Mouse (Mus musculus): ENCODE results near the gene Phc2. TPM values are rescaled to one million over a fixed set of nuclear protein-coding genes. Genes with fewer than 3 reads are reported as not detected.

Phc2 gene
- polyA plus RNA-seq, 1 experiment = 44.6 TPM

DNA sequence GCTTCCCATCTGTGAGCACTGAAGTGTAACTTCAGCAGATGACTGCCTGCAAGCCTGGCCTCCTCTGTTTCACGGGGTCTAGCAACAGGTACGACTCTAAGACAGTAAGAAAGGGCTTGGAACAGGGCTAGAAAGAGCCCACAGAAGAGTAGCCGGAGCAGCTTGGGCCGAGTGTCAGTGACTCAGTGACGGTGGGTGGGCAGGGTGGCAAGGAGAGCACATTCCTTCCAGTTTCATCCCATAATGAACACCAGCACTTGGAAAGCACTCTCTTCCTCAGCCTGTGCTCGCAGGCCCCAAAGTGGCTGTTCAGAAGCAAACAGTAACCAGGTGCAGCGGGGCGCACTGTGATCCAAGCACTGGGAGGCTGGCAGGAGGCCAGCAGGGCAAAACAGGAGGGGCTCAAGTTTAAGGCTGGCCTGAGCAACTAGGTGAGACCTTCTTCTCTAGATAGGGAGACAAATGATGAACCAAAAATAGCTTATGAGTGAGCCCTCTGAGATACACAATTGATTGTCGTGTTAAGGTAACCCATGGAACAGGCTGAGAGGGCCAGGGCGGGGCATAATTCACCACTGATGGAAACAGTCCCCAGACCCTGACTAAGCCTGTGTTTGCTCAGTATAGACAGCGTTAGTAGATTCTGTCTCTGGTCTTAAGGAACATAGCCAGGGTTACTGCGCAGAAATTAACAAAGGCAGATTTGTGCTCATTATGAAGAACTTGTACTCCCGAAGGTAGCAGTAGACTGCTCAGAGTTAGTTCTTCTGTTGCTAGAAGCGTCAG lies 83.5 kb downstream of the Phc2 start:
- H3K4me1 ChIP-seq (ENCODE audit: control insufficient read depth, insufficient read depth, low read length) = peaks cover 6% of the 10 kb centered on the region
- 0 out of 2 replicates have a peak, but pooled peaks cover 2% of the 10 kb centered on the region for H3K36me3 ChIP-seq (ENCODE audit: control insufficient read depth, insufficient read depth, low read length)
- H3K27ac ChIP-seq (ENCODE audit: control insufficient read depth, insufficient read depth, low read depth, low read length) = no peak overlapping the region
- H3K4me3 ChIP-seq (ENCODE audit: control insufficient read depth, low read depth, low read length) = no peak overlapping the region
- no peak for TF ChIP-seq CTCF (IDR thresholded peaks at IDR 0.05; ENCODE audit: control insufficient read depth, insufficient read depth, insufficient replicate concordance, low read depth, low read length)
- no peak for TF ChIP-seq POLR2A (IDR thresholded peaks at IDR 0.05; ENCODE audit: control insufficient read depth, low read depth, low read length)
- H3K27me3 ChIP-seq (ENCODE audit: control insufficient read depth, insufficient read depth, low read length) = no peaks in the 10 kb centered on the region

DNA sequence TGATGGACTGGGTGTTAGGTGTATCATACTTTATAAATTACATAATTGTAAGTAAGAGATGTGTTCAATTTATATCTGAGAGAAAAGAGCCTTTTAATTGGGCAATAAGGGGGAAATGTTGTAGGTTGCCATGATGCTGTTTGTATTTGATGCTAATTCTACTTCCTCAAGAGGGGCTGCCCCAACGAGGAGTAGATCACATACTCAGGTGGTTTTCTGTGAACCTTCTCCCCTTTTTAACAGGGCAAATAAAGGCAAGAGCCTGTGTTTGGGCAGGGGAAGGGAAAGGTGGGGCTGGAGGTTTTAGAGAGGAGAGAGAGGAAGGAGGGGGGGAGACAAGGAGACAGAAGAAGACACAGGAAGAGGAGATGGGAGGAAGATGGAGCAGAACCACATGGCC lies 86.4 kb downstream of the Phc2 start:
- Histone ChIP-seq H3K4me3 (ENCODE audit: control insufficient read depth, low read depth, low read length) (no peak overlapping the region), H3K27me3 (ENCODE audit: control insufficient read depth, insufficient read depth, low read length) (no peaks in the 10 kb centered on the region), H3K36me3 (ENCODE audit: control insufficient read depth, insufficient read depth, low read length) (peaks cover 2% of the 10 kb centered on the region; the same call in 1 of the 2 replicates), H3K27ac (ENCODE audit: control insufficient read depth, insufficient read depth, low read depth, low read length) (no peak overlapping the region), H3K4me1 (ENCODE audit: control insufficient read depth, insufficient read depth, low read length) (no peaks in the 10 kb centered on the region)
- no peak for TF ChIP-seq CTCF (IDR thresholded peaks at IDR 0.05; ENCODE audit: control insufficient read depth, insufficient read depth, insufficient replicate concordance, low read depth, low read length)
- TF ChIP-seq POLR2A (IDR thresholded peaks at IDR 0.05; ENCODE audit: control insufficient read depth, low read depth, low read length) = no peak

DNA sequence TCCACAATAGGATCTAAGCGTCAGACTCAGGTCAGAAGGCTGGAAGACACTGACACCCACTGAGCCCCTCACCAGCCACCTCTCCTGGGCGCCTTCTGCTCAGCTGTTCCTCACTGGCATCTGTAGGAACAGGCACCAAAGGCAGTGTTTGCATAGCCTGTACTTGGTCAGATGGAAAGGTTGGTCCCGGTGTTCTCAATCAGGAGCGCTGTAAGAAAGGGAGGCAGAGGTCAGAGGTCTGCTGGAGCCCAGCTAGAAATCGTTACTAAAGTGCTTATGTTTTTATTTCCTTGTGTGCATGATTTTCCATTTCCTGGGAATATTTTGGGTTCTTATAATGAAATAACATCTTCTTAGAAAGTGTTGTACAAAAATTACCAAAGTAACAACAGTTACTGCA lies 87.4 kb downstream of the Phc2 start:
- H3K36me3 ChIP-seq (ENCODE audit: control insufficient read depth, insufficient read depth, low read length) = peaks cover 5% of the 10 kb centered on the region; the same call in 1 of the 2 replicates
- H3K27ac ChIP-seq (ENCODE audit: control insufficient read depth, insufficient read depth, low read depth, low read length) = no peak overlapping the region
- no peak overlapping the region for H3K4me3 ChIP-seq (ENCODE audit: control insufficient read depth, low read depth, low read length)
- H3K27me3 ChIP-seq (ENCODE audit: control insufficient read depth, insufficient read depth, low read length) = no peaks in the 10 kb centered on the region
- no peaks in the 10 kb centered on the region for H3K4me1 ChIP-seq (ENCODE audit: control insufficient read depth, insufficient read depth, low read length)
- no peak for TF ChIP-seq POLR2A (IDR thresholded peaks at IDR 0.05; ENCODE audit: control insufficient read depth, low read depth, low read length)
- TF ChIP-seq CTCF (IDR thresholded peaks at IDR 0.05; ENCODE audit: control insufficient read depth, insufficient read depth, insufficient replicate concordance, low read depth, low read length) = no peak

DNA sequence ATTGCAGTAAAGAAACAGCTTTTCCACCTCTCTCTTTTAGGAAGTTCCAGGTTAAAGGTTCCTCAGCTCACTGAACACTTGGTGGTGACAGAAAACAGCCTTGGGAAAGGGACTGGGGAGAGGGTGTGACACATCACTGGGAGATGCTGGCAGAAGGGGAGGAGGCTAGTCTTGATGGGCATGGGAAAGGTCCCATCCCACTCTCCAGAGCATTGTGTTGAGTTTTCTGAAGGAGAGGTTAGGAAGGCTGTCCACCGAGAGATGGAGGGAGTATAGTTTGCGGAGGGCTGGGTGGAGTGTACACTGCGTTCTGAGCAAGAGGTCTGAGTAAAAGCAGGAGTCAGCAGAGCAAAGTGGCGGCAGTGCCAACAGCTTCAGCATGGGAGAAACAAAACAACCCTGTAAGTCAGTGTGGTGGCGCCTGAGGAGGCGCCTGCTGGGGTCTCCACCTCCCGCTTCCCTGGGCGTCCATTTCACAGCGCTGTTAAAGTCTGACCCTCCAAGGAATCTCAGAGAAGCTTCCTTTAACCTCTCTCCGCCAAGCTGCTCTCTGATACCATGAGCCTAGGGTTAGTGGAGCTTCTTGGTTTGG lies 88.0 kb downstream of the Phc2 start:
- TF ChIP-seq CTCF (IDR thresholded peaks at IDR 0.05; ENCODE audit: control insufficient read depth, insufficient read depth, insufficient replicate concordance, low read depth, low read length) (no peak), POLR2A (IDR thresholded peaks at IDR 0.05; ENCODE audit: control insufficient read depth, low read depth, low read length) (no peak)
- H3K4me1 ChIP-seq (ENCODE audit: control insufficient read depth, insufficient read depth, low read length) = no peaks in the 10 kb centered on the region
- peaks cover 7% of the 10 kb centered on the region; the same call in 1 of the 2 replicates for H3K36me3 ChIP-seq (ENCODE audit: control insufficient read depth, insufficient read depth, low read length)
- H3K27me3 ChIP-seq (ENCODE audit: control insufficient read depth, insufficient read depth, low read length) = no peaks in the 10 kb centered on the region
- no peak overlapping the region for H3K4me3 ChIP-seq (ENCODE audit: control insufficient read depth, low read depth, low read length)
- H3K27ac ChIP-seq (ENCODE audit: control insufficient read depth, insufficient read depth, low read depth, low read length) = no peak overlapping the region; the same call in 1 of the 2 replicates

DNA sequence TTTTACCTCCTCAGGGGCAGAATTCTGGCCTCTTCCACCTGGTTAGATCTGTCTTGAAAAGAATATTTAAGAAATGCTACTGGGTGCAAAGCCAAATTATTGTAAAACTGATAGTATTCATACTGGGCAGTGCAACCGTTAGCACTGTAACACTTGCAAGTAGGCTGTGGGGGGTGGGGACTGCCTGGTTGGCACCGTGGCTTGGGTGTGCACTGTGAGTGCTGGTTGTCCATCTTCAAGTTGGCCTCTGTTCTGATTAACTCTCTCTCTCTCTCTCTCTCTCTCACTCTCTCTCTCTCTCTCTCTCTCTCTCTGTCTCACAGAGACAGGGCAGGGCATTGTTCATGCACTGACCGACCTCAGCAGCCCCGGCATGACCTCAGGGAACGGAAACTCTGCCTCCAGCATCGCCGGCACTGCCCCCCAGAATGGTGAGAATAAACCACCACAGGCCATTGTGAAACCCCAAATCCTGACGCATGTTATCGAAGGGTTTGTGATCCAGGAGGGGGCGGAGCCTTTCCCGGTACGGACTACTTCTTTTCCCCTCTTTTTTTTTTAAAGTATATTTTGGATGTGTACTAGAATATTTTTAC lies 88.6 kb downstream of the Phc2 start:
- TF ChIP-seq CTCF (IDR thresholded peaks at IDR 0.05; ENCODE audit: control insufficient read depth, insufficient read depth, insufficient replicate concordance, low read depth, low read length) (no peak), POLR2A (IDR thresholded peaks at IDR 0.05; ENCODE audit: control insufficient read depth, low read depth, low read length) (no peak)
- Histone ChIP-seq H3K4me3 (ENCODE audit: control insufficient read depth, low read depth, low read length) (no peak overlapping the region), H3K4me1 (ENCODE audit: control insufficient read depth, insufficient read depth, low read length) (no peaks in the 10 kb centered on the region), H3K27me3 (ENCODE audit: control insufficient read depth, insufficient read depth, low read length) (no peaks in the 10 kb centered on the region), H3K36me3 (ENCODE audit: control insufficient read depth, insufficient read depth, low read length) (peaks cover 7% of the 10 kb centered on the region; the same call in 1 of the 2 replicates), H3K27ac (ENCODE audit: control insufficient read depth, insufficient read depth, low read depth, low read length) (no peak overlapping the region)

DNA sequence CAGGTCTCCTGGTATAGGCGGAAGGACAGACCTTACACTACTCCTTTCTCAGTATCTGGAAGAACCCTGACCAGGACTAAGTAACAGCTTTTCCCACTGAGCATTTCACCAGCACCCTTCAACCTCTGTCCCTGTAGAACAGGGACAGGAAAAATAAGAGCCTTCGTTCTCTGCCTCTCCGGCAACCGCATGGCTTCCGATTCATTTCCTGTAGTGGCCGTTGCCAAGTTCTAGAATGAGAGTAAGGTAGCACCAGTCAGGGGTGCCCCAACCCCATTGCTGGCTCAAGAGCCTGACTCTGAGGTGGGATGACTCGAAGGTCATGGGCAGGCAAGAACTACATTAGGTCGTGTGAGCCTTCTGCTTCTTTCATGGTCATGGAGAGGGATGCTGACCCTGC lies 90.7 kb downstream of the Phc2 start:
- no peak overlapping the region for H3K27ac ChIP-seq (ENCODE audit: control insufficient read depth, insufficient read depth, low read depth, low read length)
- H3K36me3 ChIP-seq (ENCODE audit: control insufficient read depth, insufficient read depth, low read length) = peaks cover 12% of the 10 kb centered on the region; the same call in 1 of the 2 replicates
- TF ChIP-seq POLR2A (IDR thresholded peaks at IDR 0.05; ENCODE audit: control insufficient read depth, low read depth, low read length) (no peak), CTCF (IDR thresholded peaks at IDR 0.05; ENCODE audit: control insufficient read depth, insufficient read depth, insufficient replicate concordance, low read depth, low read length) (no peak)
- H3K27me3 ChIP-seq (ENCODE audit: control insufficient read depth, insufficient read depth, low read length) = no peaks in the 10 kb centered on the region
- no peaks in the 10 kb centered on the region for H3K4me1 ChIP-seq (ENCODE audit: control insufficient read depth, insufficient read depth, low read length)
- no peak overlapping the region for H3K4me3 ChIP-seq (ENCODE audit: control insufficient read depth, low read depth, low read length)

DNA sequence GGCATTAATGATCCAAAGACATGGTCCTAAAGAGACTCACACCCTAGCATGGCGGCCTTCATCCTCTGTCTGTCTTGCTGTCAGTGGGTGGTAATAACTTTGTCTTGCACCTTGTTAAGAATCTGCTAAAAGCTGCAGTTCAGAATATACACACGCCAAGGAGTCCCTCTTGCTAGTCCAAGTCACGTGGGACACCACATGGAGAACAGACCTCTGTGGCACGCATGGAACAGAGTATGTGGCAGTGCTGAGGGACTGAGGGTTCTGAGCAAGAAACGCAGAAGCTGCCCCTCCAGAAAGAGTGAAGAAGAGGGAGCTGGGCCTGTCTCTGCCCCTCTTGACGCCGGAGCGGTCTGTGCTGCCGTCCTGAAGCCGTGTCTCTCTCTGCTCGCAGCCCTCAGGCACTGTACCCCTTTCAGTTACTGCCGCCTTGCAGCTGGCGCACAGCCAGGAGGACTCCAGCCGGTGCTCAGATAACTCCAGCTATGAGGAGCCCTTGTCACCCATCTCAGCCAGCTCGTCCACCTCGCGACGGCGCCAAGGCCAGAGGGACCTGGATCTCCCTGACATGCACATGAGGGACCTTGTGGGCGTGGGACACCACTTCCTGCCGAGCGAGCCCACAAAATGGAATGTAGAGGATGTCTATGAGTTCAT lies 93.2 kb downstream of the Phc2 start:
- no peaks in the 10 kb centered on the region for H3K27me3 ChIP-seq (ENCODE audit: control insufficient read depth, insufficient read depth, low read length)
- TF ChIP-seq POLR2A (IDR thresholded peaks at IDR 0.05; ENCODE audit: control insufficient read depth, low read depth, low read length) (no peak), CTCF (IDR thresholded peaks at IDR 0.05; ENCODE audit: control insufficient read depth, insufficient read depth, insufficient replicate concordance, low read depth, low read length) (no peak)
- peaks cover 11% of the 10 kb centered on the region for H3K36me3 ChIP-seq (ENCODE audit: control insufficient read depth, insufficient read depth, low read length)
- no peak overlapping the region for H3K27ac ChIP-seq (ENCODE audit: control insufficient read depth, insufficient read depth, low read depth, low read length)
- no peaks in the 10 kb centered on the region for H3K4me1 ChIP-seq (ENCODE audit: control insufficient read depth, insufficient read depth, low read length)
- H3K4me3 ChIP-seq (ENCODE audit: control insufficient read depth, low read depth, low read length) = no peak overlapping the region

Data from testis, adult 2 months (tissue).